Comparison of ENCODE assay signal across 31 mouse cellular contexts in the genomic region with DNA sequence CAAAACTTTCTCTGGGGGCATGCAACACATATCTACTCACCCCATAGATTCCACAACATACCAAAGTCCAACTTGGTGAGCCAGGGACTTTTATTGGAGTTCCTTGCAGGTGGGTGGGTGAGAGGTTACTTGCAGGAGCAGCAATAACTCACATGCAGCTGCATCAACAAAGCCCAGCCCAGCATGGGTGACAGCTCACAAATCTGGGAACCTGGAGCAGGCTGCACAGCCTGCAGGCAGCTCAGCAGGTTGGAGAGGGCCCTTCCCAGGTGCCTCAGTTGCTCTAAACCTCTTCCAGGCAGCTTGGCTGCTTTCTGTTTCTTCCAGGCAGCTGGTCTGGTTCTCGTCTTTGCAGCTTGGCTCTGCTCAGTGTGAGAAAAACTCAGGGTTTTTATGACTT. TPM values are rescaled to one million over a fixed set of nuclear protein-coding genes. Genes with fewer than 3 reads are reported as not detected.
DNase-seq lines count a peak whose midpoint lies in the region; ATAC-seq lines count a peak whose summit lies in the region.
"Had no signal": no experiment of that assay in that cellular context is flagged by ENCODE, and none has a peak within 500 bp of the region (broad histone marks: within the 10 kb centered on the region; RNA-seq: fewer than 3 reads in every experiment).

No protein-coding gene starts in this region.

- no peaks in the 10 kb centered on the region; the same call in 1 of the 2 replicates for H3K27me3 ChIP-seq in liver, embryonic 13.5 days
- H3K27me3 ChIP-seq in liver, embryonic 12.5 days (replicated peaks) = no peaks in the 10 kb centered on the region
- no peaks in the 10 kb centered on the region for H3K27me3 ChIP-seq in intestine, embryonic 15.5 days (replicated peaks)
- H3K27me3 ChIP-seq in limb, embryonic 10.5 days (ENCODE audit: low read depth, poor library complexity, severe bottlenecking) = no peaks in the 10 kb centered on the region
- H3K27me3 ChIP-seq in limb, embryonic 15.5 days = no peaks in the 10 kb centered on the region
- H3K27me3 ChIP-seq: embryonic facial prominence, embryonic 15.5 days; forebrain, embryonic 12.5 days; hindbrain, embryonic 12.5 days; midbrain, embryonic 13.5 days had no signal

- H3K4me1 ChIP-seq in liver, embryonic 13.5 days (replicated peaks) = peaks cover 7% of the 10 kb centered on the region; the same call in 1 of the 2 replicates
- H3K4me1 ChIP-seq in liver, embryonic 12.5 days = 0 out of 2 replicates have a peak, but pooled peaks cover 3% of the 10 kb centered on the region
- no peaks in the 10 kb centered on the region for H3K4me1 ChIP-seq in intestine, embryonic 15.5 days (replicated peaks)
- peaks cover 11% of the 10 kb centered on the region for H3K4me1 ChIP-seq in limb, embryonic 10.5 days
- peaks cover 3% of the 10 kb centered on the region; the same call in 1 of the 2 replicates for H3K4me1 ChIP-seq in limb, embryonic 15.5 days
- H3K4me1 ChIP-seq: embryonic facial prominence, embryonic 10.5 days; embryonic facial prominence, embryonic 15.5 days; hindbrain, embryonic 12.5 days; midbrain, embryonic 13.5 days had no signal

- peaks cover 33% of the 10 kb centered on the region for H3K36me3 ChIP-seq in liver, embryonic 13.5 days
- H3K36me3 ChIP-seq in liver, embryonic 12.5 days = peaks cover 33% of the 10 kb centered on the region
- no peaks in the 10 kb centered on the region for H3K36me3 ChIP-seq in intestine, embryonic 15.5 days
- peaks cover 17% of the 10 kb centered on the region; the same call in 1 of the 2 replicates for H3K36me3 ChIP-seq in limb, embryonic 10.5 days
- peaks cover 12% of the 10 kb centered on the region for H3K36me3 ChIP-seq in limb, embryonic 15.5 days
- H3K36me3 ChIP-seq: forebrain, embryonic 12.5 days; hindbrain, embryonic 12.5 days had no signal

- H3K9me3 ChIP-seq in liver, embryonic 13.5 days (replicated peaks) = no peaks in the 10 kb centered on the region
- H3K9me3 ChIP-seq in liver, embryonic 12.5 days (replicated peaks) = no peaks in the 10 kb centered on the region
- H3K9me3 ChIP-seq in intestine, embryonic 15.5 days = no peaks in the 10 kb centered on the region
- no peaks in the 10 kb centered on the region for H3K9me3 ChIP-seq in limb, embryonic 10.5 days (replicated peaks)
- no peaks in the 10 kb centered on the region for H3K9me3 ChIP-seq in limb, embryonic 15.5 days
- H3K9me3 ChIP-seq: embryonic facial prominence, embryonic 10.5 days; embryonic facial prominence, embryonic 15.5 days; forebrain, embryonic 12.5 days; hindbrain, embryonic 12.5 days; midbrain, embryonic 13.5 days had no signal

- H3K27ac ChIP-seq in liver, embryonic 13.5 days = peak overlapping the region; percentile 29; the same call in 1 of the 2 replicates
- H3K27ac ChIP-seq in liver, embryonic 12.5 days = no peak overlapping the region
- peak overlapping the region; percentile 58; the same call in 1 of the 2 replicates for H3K27ac ChIP-seq in intestine, embryonic 15.5 days
- H3K27ac ChIP-seq in limb, embryonic 10.5 days = 0 out of 2 replicates have a peak overlapping the region, but pooled peaks have one; percentile 25
- no peak overlapping the region; the same call in 1 of the 2 replicates for H3K27ac ChIP-seq in limb, embryonic 15.5 days
- H3K27ac ChIP-seq: embryonic facial prominence, embryonic 10.5 days; embryonic facial prominence, embryonic 15.5 days; forebrain, embryonic 12.5 days; hindbrain, embryonic 12.5 days; hindbrain, postnatal 0 days; macrophage; midbrain, embryonic 13.5 days had no signal

- H3K9ac ChIP-seq in liver, embryonic 13.5 days = no peak overlapping the region
- no peak overlapping the region for H3K9ac ChIP-seq in liver, embryonic 12.5 days
- no peak overlapping the region for H3K9ac ChIP-seq in intestine, embryonic 15.5 days
- H3K9ac ChIP-seq in limb, embryonic 15.5 days = no peak overlapping the region
- H3K9ac ChIP-seq: embryonic facial prominence, embryonic 15.5 days; forebrain, embryonic 12.5 days; forebrain, postnatal 0 days; hindbrain, embryonic 12.5 days; liver, postnatal 0 days; midbrain, embryonic 13.5 days had no signal

- DNase-seq in liver, embryonic 13.5 days = no peak
- DNase-seq in limb, embryonic 10.5 days (ENCODE audit: low spot score) = peak; percentile 57
- no peak for DNase-seq in ovary, postnatal 14 days (ENCODE audit: low spot score)
- no peak for DNase-seq in adrenal gland, postnatal 25 days
- DNase-seq: adrenal gland, postnatal 36 days; B cell, adult 2 months; cerebellum, adult 2 months; cerebellum, postnatal 14 days; forebrain, postnatal 0 days; gastrocnemius, postnatal 14 days; heart, postnatal 36 days; kidney, adult 9 months; kidney, postnatal 4 days; layer of hippocampus, postnatal 36 days; liver, postnatal 0 days; right cerebral cortex, postnatal 25 days; spleen, adult 18-20 months; thymus, postnatal 4 days had no signal

- H3K4me2 ChIP-seq in liver, embryonic 13.5 days = no peak overlapping the region
- H3K4me2 ChIP-seq in liver, embryonic 12.5 days = no peak overlapping the region
- H3K4me2 ChIP-seq in intestine, embryonic 15.5 days (replicated peaks) = no peak overlapping the region
- no peak overlapping the region for H3K4me2 ChIP-seq in limb, embryonic 15.5 days
- H3K4me2 ChIP-seq: embryonic facial prominence, embryonic 15.5 days; forebrain, embryonic 12.5 days; heart, embryonic 11.5 days; hindbrain, embryonic 12.5 days; midbrain, embryonic 13.5 days had no signal

- H3K4me3 ChIP-seq in liver, embryonic 13.5 days (replicated peaks) = no peak overlapping the region
- no peak overlapping the region for H3K4me3 ChIP-seq in liver, embryonic 12.5 days
- H3K4me3 ChIP-seq in intestine, embryonic 15.5 days (replicated peaks) = no peak overlapping the region
- H3K4me3 ChIP-seq in limb, embryonic 10.5 days = no peak overlapping the region
- no peak overlapping the region for H3K4me3 ChIP-seq in limb, embryonic 15.5 days
- H3K4me3 ChIP-seq: embryonic facial prominence, embryonic 10.5 days; embryonic facial prominence, embryonic 15.5 days; forebrain, embryonic 12.5 days; hindbrain, embryonic 12.5 days; midbrain, embryonic 13.5 days had no signal

- 64% methylated on average over 1 of the region's 1 CpGs for WGBS in liver, embryonic 13.5 days (ENCODE audit: insufficient replicate concordance)
- WGBS in liver, embryonic 12.5 days (ENCODE audit: insufficient replicate concordance) = 61% methylated on average over 1 of the region's 1 CpGs
- WGBS in intestine, embryonic 15.5 days = 6% methylated on average over 1 of the region's 1 CpGs
- WGBS in limb, embryonic 10.5 days = 20% methylated on average over 1 of the region's 1 CpGs
- WGBS in limb, embryonic 15.5 days = 10% methylated on average over 1 of the region's 1 CpGs

- ATAC-seq in liver, embryonic 13.5 days (ENCODE audit: low read depth) = no peak
- ATAC-seq in liver, embryonic 12.5 days = no peak
- peak; percentile 93 for ATAC-seq in intestine, embryonic 15.5 days
- ATAC-seq in limb, embryonic 15.5 days (ENCODE audit: insufficient number of reproducible peaks, low FRiP score, low TSS enrichment, low read depth) = peak; percentile 65; the same call in 1 of the 2 replicates
- ATAC-seq: forebrain, postnatal 0 days; hindbrain, postnatal 0 days; liver, postnatal 0 days; midbrain, embryonic 13.5 days had no signal

RNA-seq across cellular contexts. Expression of gene Gipc2, which starts 13.3 kb away (rescaled TPM):
- polyA plus RNA-seq in liver, embryonic 13.5 days (2015; fragmentation: Nextera tagmentation; extraction: Ambion mirVana) = 12.3 and 21.0 TPM in 2 replicates
- 11.3 and 12.3 TPM in 2 replicates for polyA plus RNA-seq in liver, embryonic 12.5 days (2016; fragmentation: Nextera tagmentation; extraction: Ambion mirVana)
- polyA plus RNA-seq in intestine, embryonic 15.5 days (2015; fragmentation: Nextera tagmentation; extraction: Ambion mirVana) = 171 and 172 TPM in 2 replicates
- polyA plus RNA-seq in limb, embryonic 10.5 days (2016; fragmentation: Nextera tagmentation; extraction: Ambion mirVana) = 2.1 and 4.5 TPM in 2 replicates
- 8.5 and 9.1 TPM in 2 replicates for polyA plus RNA-seq in limb, embryonic 15.5 days (2015; fragmentation: Nextera tagmentation; extraction: Ambion mirVana)
- total RNA-seq in adrenal gland, postnatal 25 days (2021) = 1.1 TPM in 1 of 2 replicates, not detected in the other
- total RNA-seq: granulocyte monocyte progenitor cell, adult 5-6 weeks; megakaryocyte-erythroid progenitor cell, adult 5-6 weeks had no signal
- polyA plus RNA-seq: macrophage had no signal

RNA-seq across cellular contexts. Expression of gene Dnajb4, which starts 30.8 kb away (rescaled TPM):
- 35.2 and 46.3 TPM in 2 replicates for polyA plus RNA-seq in liver, embryonic 13.5 days (2015; fragmentation: Nextera tagmentation; extraction: Ambion mirVana)
- 35.7 and 36.3 TPM in 2 replicates for polyA plus RNA-seq in liver, embryonic 12.5 days (2016; fragmentation: Nextera tagmentation; extraction: Ambion mirVana)
- polyA plus RNA-seq in intestine, embryonic 15.5 days (2015; fragmentation: Nextera tagmentation; extraction: Ambion mirVana) = 23.1 and 25.5 TPM in 2 replicates
- 14.0 and 20.7 TPM in 2 replicates for polyA plus RNA-seq in limb, embryonic 10.5 days (2016; fragmentation: Nextera tagmentation; extraction: Ambion mirVana)
- 39.3 and 44.3 TPM in 2 replicates for polyA plus RNA-seq in limb, embryonic 15.5 days (2015; fragmentation: Nextera tagmentation; extraction: Ambion mirVana)
- 35.4 and 36.6 TPM in 2 replicates for total RNA-seq in adrenal gland, postnatal 25 days (2021)

RNA-seq across cellular contexts. Expression of gene Fubp1, which starts 30.9 kb away (rescaled TPM):
- 99.4 and 128 TPM in 2 replicates for polyA plus RNA-seq in liver, embryonic 13.5 days (2015; fragmentation: Nextera tagmentation; extraction: Ambion mirVana)
- polyA plus RNA-seq in liver, embryonic 12.5 days (2016; fragmentation: Nextera tagmentation; extraction: Ambion mirVana) = 143 and 144 TPM in 2 replicates
- polyA plus RNA-seq in intestine, embryonic 15.5 days (2015; fragmentation: Nextera tagmentation; extraction: Ambion mirVana) = 177 and 205 TPM in 2 replicates
- 412 and 467 TPM in 2 replicates for polyA plus RNA-seq in limb, embryonic 10.5 days (2016; fragmentation: Nextera tagmentation; extraction: Ambion mirVana)
- 192 and 209 TPM in 2 replicates for polyA plus RNA-seq in limb, embryonic 15.5 days (2015; fragmentation: Nextera tagmentation; extraction: Ambion mirVana)
- total RNA-seq in adrenal gland, postnatal 25 days (2021) = 157 and 210 TPM in 2 replicates

Comparison
In these comparisons a context has a peak if more than half of its experiments do, and no peak if none do; other contexts are left out.
1. H3K27ac ChIP-seq: peak in liver, embryonic 13.5 days (single experiment), intestine, embryonic 15.5 days (single experiment) and limb, embryonic 10.5 days (single experiment); none in liver, embryonic 12.5 days (single experiment) and limb, embryonic 15.5 days (single experiment).
2. ATAC-seq: peak in intestine, embryonic 15.5 days (single experiment) and limb, embryonic 15.5 days (single experiment); none in liver, embryonic 13.5 days (single experiment) and liver, embryonic 12.5 days (single experiment).